Mouse (Mus musculus) neural tube, embryonic 15.5 days (tissue): ENCODE measurements around the gene Cyp2c55. TPM values are rescaled to one million over a fixed set of nuclear protein-coding genes. Genes with fewer than 3 reads are reported as not detected.

ENCODE experiments used
- microRNA-seq: library from miRNA; unstranded; fragments of <30 nt; microRNA quantifications from one replicate; pipeline ENCODE4, GENCODE M21; 2017
- polyA plus RNA-seq: library from polyadenylated mRNA; unstranded; fragments of >200 nt; fragmentation: Nextera tagmentation; extraction: Ambion mirVana; gene quantifications from 2 replicates; pipeline ENCODE4 v1.2.1, GENCODE M21; 2015

Cyp2c55 gene
- polyA plus RNA-seq, 1 experiment from 2014 or later = not detected

Small RNA genes lying within 50 kb of the gene (microRNA-seq; reads per million reads assigned to microRNA genes)
- gene Gm23800 = not detected

Other genes starting within 250 kb of the Cyp2c55 start
- gene Noc3l, start 187.8 kb upstream of the Cyp2c55 start, polyA plus RNA-seq = 4.3 and 5.3 TPM in 2 replicates
- 5.7 TPM in 2 replicates for gene Tbc1d12, start 170.4 kb upstream of the Cyp2c55 start, polyA plus RNA-seq
- 7.7 and 18.7 TPM in 2 replicates for gene Hells, start 76.1 kb upstream of the Cyp2c55 start, polyA plus RNA-seq
- 0.20 TPM in 1 of 2 replicates, not detected in the other for gene Cyp2c65, start 54.0 kb downstream of the Cyp2c55 start, polyA plus RNA-seq
- gene Cyp2c66, start 106.9 kb downstream of the Cyp2c55 start, polyA plus RNA-seq = not detected in 2 replicates